Mouse (Mus musculus) heart, adult 8-10 months (tissue): ENCODE measurements around the gene 1110032F04Rik. TPM values are rescaled to one million over a fixed set of nuclear protein-coding genes. Genes with fewer than 3 reads are reported as not detected.

Source experiments
- DNase-seq: peaks from one replicate; pipeline ENCODE4 v3.0.0; 2022; ENCODE audit warnings: low spot score
- total RNA-seq, 4 experiments: library from RNA; stranded (reverse); gene quantifications; 2 replicates each; pipeline ENCODE4 v1.2.4; 2022

1110032F04Rik gene
- total RNA-seq, 4 experiments from 2014 or later, result 0.66 to 1.2 (median 0.76) TPM

DNA sequence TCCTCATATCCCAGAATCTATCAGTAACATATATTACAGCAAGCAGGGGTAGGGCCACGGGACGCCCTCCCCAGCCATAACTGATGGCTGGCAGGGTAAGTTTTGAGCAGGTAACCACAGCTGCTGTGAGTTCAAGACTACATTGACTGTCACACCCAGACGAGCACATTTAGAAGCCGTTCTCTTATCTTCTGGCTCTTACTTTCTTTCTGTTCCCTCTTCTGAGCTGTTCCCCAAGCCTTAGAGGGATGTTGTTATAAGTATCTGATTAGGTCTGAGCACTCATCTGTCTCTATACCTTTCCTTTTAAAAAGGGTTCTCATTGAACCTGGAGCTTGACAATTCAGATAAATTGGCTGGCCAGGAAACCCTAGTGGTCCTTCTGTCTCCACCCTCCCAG is 38.1 kb downstream of the 1110032F04Rik start:
- DNase-seq, result no peak

Other genes starting within 250 kb of the 1110032F04Rik start
- under 1 TPM in 3 of 4 experiments, not detected in 1; 0.22 to 0.78 (median 0.22) TPM for gene Il12a, start 178.9 kb upstream of the 1110032F04Rik start, total RNA-seq
- 1 to 10 TPM; 3.9 to 8.2 (median 5.2) TPM for gene Ift80, start 135.0 kb downstream of the 1110032F04Rik start, total RNA-seq
- 10 to 100 TPM; 10.0 to 12.2 (median 11.4) TPM for gene Smc4, start 135.2 kb downstream of the 1110032F04Rik start, total RNA-seq
- 1 to 10 TPM in 2 of 4 experiments, under 1 TPM in 2; 0.90 to 2.7 (median 1.3) TPM for gene Trim59, start 175.2 kb downstream of the 1110032F04Rik start, total RNA-seq